Mouse (Mus musculus) frontal cortex, adult (tissue): ENCODE results near the gene Uqcrq.
"Not testable (repeated sequence)": the region's sequence is repeated elsewhere in the genome, so short reads cannot be mapped to it uniquely, and the experiment has no call there.

Experiments
- ATAC-seq: cut with Nextera tagmentation; 2 replicates; pipeline ENCODE4 v1.9.2; 2017; ENCODE audit warnings: mild to moderate bottlenecking, moderate library complexity, mixed read lengths; ENCODE audit not compliant: low TSS enrichment

Uqcrq gene

DNA sequence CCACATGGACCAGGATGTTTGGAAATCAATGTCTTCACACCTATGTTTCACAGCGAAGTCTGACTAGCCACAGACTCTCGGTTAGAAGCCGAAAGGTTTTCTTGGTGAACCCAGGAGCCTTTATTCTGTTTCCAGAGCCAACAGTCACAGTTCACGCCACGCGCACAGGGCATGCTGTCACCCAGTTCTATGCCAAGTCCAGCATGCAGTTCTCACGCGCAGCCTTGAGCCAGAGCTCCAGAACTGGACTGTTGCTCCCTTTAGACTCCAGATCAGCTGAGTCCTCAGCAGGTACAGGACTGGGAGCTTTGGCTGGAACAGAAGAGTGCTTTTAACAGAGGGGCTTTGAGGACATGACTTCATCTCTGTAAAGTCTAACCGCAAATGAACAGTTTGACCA, 21.8 kb upstream of the Uqcrq start:
- no peak for ATAC-seq

- no peak for ATAC-seq
Measured at GRCm38 (mm10) chr11:53451361-53451760, 20.7 kb upstream of the Uqcrq start.

- no peak for ATAC-seq
Measured at GRCm38 (mm10) chr11:53450070-53450705, 19.6 kb upstream of the Uqcrq start.

GRCm38 (mm10) chr11:53448529-53448928, 17.9 kb upstream of the Uqcrq start:
- no peak for ATAC-seq

DNA sequence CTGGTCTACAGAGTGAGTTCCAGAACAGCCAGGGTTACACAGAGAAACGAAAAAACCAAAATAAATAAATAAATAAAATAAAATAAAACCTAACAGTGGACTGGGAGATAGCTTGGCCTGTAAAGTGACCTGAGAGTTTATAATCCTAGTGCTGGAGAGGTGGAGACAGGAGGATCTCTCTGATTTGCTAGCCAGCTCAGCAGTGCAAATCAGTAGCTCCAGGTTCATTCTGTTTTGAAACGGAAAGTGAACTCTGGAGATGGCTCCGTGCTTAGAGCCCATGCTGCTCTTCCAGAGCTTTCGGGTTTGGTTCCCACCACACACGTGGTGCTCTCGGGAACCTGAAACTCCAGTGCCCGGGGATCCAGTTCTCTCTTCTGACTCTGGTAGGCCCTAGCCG, 17.4 kb upstream of the Uqcrq start:
- ATAC-seq = no peak

GRCm38 (mm10) chr11:53446183-53446582, 15.6 kb upstream of the Uqcrq start:
- no peak for ATAC-seq

DNA sequence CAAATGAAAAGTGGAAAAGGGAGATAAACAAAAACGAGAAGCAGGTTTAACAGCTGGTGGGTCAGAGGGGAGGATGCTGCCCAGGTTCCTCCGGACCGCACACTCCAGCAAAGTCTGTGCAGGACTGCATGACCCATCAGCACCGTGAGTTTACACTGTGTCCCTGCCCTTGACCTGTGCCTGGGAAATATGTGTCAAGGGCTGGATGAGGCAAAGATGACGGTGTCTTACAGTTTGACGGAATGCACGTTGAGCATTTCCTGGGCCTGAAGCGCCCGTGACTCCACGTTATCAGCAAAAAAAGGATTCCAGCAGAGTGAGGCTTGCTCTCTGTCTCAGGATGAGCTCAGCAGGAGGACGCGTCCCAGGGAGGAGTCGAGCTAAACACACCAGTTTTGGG, 14.9 kb upstream of the Uqcrq start:
- ATAC-seq = no peak

DNA sequence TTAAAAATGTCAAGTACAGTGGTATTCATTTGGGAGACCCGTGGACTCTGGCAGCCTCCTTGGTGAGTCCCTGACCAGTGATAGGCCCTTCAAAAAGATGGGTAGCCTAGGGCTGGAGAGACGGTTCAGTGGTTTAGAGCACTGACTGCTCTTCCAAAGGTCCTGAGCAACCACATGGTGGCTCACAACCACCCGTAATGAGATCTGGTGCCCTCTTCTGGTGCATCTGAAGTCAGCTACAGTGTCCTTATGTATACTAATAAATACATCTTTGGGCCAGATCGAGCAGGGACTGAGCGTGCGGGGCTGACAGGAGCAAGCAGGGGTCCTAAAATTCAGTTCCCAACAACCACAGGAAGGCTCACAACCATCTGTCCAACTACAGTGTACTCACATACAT, 13.2 kb upstream of the Uqcrq start:
- ATAC-seq = no peak

- no peak for ATAC-seq
Measured at GRCm38 (mm10) chr11:53441921-53442320, 11.3 kb upstream of the Uqcrq start.

DNA sequence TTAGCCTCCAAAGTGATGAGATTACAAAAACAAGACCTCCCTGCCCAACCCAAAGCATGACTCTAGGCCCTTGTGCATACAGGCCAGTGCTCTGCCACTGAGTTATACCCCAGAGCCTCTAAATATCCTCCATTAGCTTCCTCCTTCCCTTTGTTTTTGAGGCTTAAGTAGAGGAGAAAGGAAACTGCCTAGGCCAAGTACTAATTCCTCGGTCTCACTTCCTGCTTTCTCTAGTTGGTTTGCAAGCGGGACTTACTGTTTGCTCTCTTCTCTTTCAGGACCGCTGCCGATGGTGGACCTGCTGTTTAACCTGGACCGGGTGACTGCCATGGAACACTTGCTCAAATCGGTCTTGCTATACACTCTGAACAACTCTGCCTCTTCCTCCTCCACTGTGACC, 5.7 kb upstream of the Uqcrq start:
- no peak for ATAC-seq

GRCm38 (mm10) chr11:53435504-53435903, 4.9 kb upstream of the Uqcrq start:
- ATAC-seq = no peak

- no peak for ATAC-seq
Measured at GRCm38 (mm10) chr11:53433057-53433456, 2.4 kb upstream of the Uqcrq start.

- peak; percentile 15 for ATAC-seq
Measured at GRCm38 (mm10) chr11:53431347-53432056, 871 bp upstream of the Uqcrq start.

DNA sequence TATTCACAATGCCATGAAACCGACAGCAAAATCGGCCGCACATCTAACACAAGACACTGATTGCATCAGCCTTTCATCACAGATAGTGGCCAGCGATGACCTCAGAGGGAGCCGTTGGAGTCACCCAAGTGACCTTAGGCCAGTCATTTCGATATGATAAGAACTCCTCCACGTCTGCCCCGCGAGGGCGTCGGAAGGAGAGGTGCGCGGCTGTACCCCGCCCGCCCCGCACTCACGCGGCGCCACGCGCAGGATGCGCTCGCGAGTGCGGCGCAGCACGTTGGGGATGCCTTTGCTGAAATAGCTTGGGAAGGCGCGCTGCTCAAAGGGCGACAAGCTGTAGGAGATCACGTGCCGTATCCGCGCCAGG, 346 bp downstream of the Uqcrq start:
- peak; percentile 44 for ATAC-seq

GRCm38 (mm10) chr11:53429182-53429581, 1.4 kb downstream of the Uqcrq start:
- no peak for ATAC-seq

DNA sequence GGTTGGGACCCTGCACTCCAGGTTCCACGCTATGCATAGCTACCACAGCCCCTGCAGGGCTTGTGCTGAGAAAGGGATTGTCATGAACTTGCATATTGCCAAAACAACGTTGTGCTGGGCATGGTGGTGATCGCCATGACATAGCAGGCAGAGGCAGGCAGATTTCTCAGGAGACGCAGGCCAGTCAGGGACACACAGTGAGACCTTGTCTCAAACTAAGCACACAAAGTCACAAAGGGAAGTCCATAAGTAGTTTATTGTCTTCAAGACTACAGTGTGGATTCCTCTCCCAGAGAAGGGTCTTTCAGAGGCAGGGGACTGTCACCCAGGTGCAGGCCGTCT, 1.9 kb downstream of the Uqcrq start:
- no peak for ATAC-seq

DNA sequence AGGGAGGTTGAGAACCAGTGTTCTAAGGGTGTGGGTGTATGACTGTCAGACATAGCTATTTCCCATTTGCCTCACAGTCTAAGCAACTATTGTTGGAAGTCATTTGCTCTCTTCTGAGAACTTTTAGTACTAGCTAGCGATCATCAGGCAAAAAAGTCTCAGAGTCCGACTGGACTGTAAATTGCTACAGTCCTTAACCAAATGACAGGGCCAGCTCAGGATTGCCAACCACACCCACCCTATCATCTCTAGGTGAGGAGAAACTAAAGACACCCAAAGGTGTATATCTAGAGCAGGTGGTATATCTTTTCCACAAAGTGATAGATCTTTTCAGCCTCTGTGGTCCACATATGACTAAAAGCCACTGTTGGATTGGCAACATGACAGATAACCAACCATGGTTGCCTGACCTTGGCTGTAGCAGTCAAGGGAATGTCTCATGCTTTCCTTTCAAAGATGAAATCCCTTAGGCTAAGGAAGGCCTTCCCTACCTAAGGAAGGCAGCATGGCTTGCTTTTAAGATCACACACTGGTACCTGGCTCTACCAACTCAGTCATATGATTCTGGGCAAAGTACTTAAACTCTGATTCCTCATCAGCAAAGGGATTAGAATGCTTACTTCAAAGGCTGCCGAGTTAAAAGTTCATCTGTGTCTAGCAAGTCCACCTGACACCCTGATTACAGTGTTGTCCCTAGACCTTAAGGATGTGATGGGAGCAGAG, 2.5 kb downstream of the Uqcrq start:
- no peak for ATAC-seq

DNA sequence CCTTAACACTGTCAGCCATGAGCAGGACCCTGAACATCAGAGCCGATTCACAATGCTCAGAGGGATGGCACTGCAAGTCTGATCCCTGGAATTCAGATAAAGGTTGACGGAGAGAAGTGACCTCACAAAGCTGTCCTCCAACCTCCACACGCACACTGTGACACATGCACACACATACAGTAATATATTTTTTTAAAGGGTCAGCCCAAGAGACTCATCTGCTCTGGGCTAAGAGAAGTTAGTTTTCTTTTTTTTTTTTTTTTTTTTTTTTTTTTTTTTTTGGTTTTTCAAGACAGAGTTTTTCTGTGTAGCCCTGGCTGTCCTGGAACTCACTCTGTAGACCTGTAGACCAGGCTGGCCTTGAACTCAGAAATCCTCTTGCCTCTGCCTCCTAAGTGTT, 3.7 kb downstream of the Uqcrq start:
- ATAC-seq = not testable (repeated sequence)

DNA sequence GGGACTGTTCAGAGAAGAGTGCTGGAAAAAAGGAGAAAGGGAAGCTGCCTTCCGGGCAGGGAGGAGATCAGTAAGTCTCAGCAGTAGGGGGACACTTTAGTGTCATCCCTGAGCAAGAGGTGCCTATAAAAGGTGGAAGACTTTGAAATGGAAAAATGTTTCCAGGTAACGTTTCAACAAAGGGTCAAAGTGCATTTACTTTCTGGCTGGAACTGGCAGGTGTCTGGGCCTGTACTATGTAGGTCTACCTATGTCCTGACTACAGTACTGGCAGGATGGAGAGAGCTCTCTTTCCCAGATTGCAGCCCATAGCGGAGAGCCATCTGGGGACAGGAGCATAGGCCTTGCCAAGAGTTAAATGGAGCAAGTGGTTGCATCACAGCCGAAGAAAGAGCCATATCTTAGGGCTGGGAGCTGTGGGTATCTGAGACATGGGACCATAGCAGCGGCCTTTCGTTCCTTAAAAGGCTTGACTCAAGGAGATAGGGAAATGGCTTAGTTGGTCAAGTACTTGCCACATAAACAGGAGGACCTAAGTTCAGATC, 4.8 kb downstream of the Uqcrq start:
- peak; percentile 18; the same call in 1 of the 2 replicates for ATAC-seq

DNA sequence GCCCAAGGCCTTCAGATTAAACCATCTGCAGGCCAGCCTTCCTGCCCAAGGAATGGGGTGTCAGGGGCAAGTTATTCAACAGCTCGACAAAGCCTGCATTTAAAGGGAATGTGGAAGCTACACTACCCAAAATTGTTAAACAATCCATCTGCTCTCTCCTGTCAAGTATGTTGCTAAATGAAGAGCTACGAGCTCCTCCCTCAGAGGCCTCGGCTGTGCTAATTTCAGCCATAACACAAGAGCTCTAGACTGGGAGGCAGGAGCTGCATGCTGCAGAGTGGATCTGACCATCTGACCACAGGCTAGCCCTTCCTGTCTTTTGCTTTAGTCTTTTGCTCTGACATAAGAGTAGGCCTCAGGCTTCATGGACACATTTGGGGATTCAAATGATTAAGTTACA, 5.4 kb downstream of the Uqcrq start:
- ATAC-seq = peak; percentile 69

DNA sequence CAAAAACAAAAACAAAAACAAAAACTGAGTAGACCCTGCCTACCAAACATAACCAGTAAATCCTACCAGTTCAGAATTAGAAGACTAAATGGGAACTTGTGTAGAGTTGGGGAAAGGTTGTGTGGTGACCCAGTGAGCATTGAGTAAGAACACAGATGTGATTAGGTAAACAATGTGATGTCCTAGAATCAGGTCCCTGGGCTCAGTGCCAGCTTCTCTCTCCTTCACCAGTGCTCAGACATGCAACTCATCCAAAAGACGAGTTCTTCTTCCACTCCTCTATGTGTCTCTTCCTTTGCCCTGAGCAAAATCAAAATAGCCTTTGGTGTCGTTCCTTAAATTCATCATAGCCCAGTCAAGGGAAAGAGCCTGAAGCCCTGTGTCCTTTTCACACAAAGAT, 5.8 kb downstream of the Uqcrq start:
- peak; percentile 15; the same call in 1 of the 2 replicates for ATAC-seq

DNA sequence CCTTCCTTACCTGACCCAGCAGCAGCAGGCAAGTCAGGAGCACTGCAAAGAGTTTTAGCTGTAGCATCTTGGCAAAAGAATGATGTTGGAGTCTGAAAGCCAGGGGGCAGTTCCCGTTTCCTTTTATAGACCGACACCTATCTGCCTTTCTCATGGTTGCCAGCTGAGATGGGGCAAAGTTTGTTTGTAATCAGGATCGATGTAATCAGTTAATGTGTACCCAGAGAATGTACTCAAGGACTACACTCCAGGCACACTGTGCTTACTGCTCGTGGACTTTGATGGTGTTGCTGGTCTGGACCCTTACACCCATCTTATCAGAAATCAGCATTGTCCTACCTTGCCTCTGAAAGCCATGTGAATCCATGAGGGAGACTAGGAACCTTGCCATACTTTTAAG, 7.6 kb downstream of the Uqcrq start, which contains the start of gene Leap2:
Gene Leap2 (minus strand): TSS at position 135 of the 400 bp plus-strand sequence.
- ATAC-seq = no peak

DNA sequence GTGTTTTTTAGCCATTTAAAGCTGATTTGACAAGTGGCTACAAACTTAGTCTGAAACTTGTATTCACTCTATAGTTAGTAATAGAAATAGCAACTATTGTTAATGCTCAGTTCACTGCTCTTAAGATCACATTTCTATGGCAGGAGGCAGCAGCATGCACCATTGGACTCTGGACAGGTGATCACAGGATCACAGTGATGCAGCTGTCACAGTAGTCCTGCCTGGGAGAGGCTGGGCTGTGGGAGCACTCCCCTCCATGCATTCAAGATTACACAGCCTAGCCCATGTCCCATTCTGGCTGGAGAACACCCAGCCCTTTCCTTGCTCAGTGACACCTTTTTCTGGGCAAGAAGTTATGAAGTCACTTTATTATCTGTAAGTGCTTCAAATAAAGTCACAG, 12.6 kb downstream of the Uqcrq start:
- no peak for ATAC-seq
